Mouse (Mus musculus): ENCODE measurements at regions not wholly inside any gene's neighbourhood (a gene's known extent, or its start where the extent isn't known, plus 50 kb on each side); places are given as distances from the start of the nearest gene placed in this dataset.
A peak's percentile ranks its signal among the peaks of the same experiment; 100 is the strongest.

- no peak for DNase-seq (ENCODE audit: low read depth)
These were observed 65.4 kb upstream of the Mitf start for GRCm38 (mm10) chr6:97741427-97741826.

GRCm38 (mm10) chr6:97740851-97741201, 66.0 kb upstream of the Mitf start:
- no peak for DNase-seq (ENCODE audit: low read depth)

- peak; percentile 10 for DNase-seq (ENCODE audit: low read depth)
These were observed 66.6 kb upstream of the Mitf start for GRCm38 (mm10) chr6:97740107-97740850.

- DNase-seq (ENCODE audit: low read depth): no peak
These were observed 68.0 kb upstream of the Mitf start for GRCm38 (mm10) chr6:97738846-97739245.

- DNase-seq (ENCODE audit: low read depth): no peak
These were observed 76.0 kb upstream of the Mitf start for GRCm38 (mm10) chr6:97730835-97731234.

- DNase-seq (ENCODE audit: low read depth): no peak
These were observed 88.5 kb upstream of the Mitf start for GRCm38 (mm10) chr6:97718184-97718910.

- DNase-seq (ENCODE audit: low read depth): no peak
These were observed 90.1 kb upstream of the Frmd4b start for GRCm38 (mm10) chr6:97707401-97707800.

- DNase-seq (ENCODE audit: low read depth): no peak
These were observed 87.0 kb upstream of the Frmd4b start for GRCm38 (mm10) chr6:97704361-97704760.

- no peak for DNase-seq (ENCODE audit: low read depth)
These were observed 82.4 kb upstream of the Frmd4b start for GRCm38 (mm10) chr6:97699752-97700098.

- DNase-seq (ENCODE audit: low read depth): no peak
These were observed 81.9 kb upstream of the Frmd4b start for GRCm38 (mm10) chr6:97699054-97699751.

- no peak for DNase-seq (ENCODE audit: low read depth)
These were observed 75.9 kb upstream of the Frmd4b start for GRCm38 (mm10) chr6:97693281-97693680.

- DNase-seq (ENCODE audit: low read depth): no peak
These were observed 73.8 kb upstream of the Frmd4b start for GRCm38 (mm10) chr6:97691136-97691535.

GRCm38 (mm10) chr6:97684335-97684734, 67.0 kb upstream of the Frmd4b start:
- DNase-seq (ENCODE audit: low read depth): no peak

- DNase-seq (ENCODE audit: low read depth): no peak
These were observed 64.9 kb upstream of the Frmd4b start for GRCm38 (mm10) chr6:97682213-97682612.

- no peak for DNase-seq (ENCODE audit: low read depth)
These were observed 57.9 kb upstream of the Frmd4b start for GRCm38 (mm10) chr6:97675181-97675756.

GRCm38 (mm10) chr6:97666818-97667629, 49.7 kb upstream of the Frmd4b start:
- DNase-seq (ENCODE audit: low read depth): no peak

Measured in c-Kit-positive CD71-positive TER-119-negative erythroid progenitor cells, embryonic 14.5 days (primary cell).